Mouse (Mus musculus) liver, postnatal 0 days (tissue): Measurements from ENCODE around the gene Dap3. TPM values are rescaled to one million over a fixed set of nuclear protein-coding genes. Genes with fewer than 3 reads are reported as not detected.
A peak's percentile ranks its signal among the peaks of the same experiment; 100 is the strongest.

Source experiments
- ATAC-seq: fragments of 200-750 bp; cut with Nextera tagmentation; 2 replicates; pipeline ENCODE4 v1.8.0; 2017; ENCODE audit warnings: mild to moderate bottlenecking, moderate library complexity
- DNase-seq: peaks from one replicate; pipeline ENCODE4 v3.0.0-alpha.2; 2016
- H3K27ac ChIP-seq: fragments of 300-500 bp; sonication (generic); 2 replicates; pipeline ENCODE4 v1.5.1; 2014; ENCODE audit warnings: antibody characterized with exemption, moderate library complexity, mild to moderate bottlenecking, low read depth
- H3K27me3 ChIP-seq: fragments of 300-500 bp; sonication (generic); 2 replicates; pipeline ENCODE4 v1.6.1; 2014; ENCODE audit warnings: low read length, control low read depth, mixed read lengths; ENCODE audit not compliant: insufficient read depth
- H3K36me3 ChIP-seq: fragments of 300-500 bp; sonication (generic); replicated peaks from 2 replicates; pipeline ENCODE4 v1.6.1; 2014; ENCODE audit warnings: mild to moderate bottlenecking, control low read depth, low read length, moderate library complexity, mixed read lengths; ENCODE audit not compliant: insufficient read depth
- H3K4me1 ChIP-seq: fragments of 300-500 bp; sonication (generic); 2 replicates; pipeline ENCODE4 v1.6.1; 2014; ENCODE audit warnings: antibody characterized with exemption, mild to moderate bottlenecking, control low read depth; ENCODE audit not compliant: insufficient read depth
- H3K4me2 ChIP-seq: fragments of 300-500 bp; sonication (generic); 2 replicates; pipeline ENCODE4 v1.6.1; 2014; ENCODE audit warnings: low read depth, mild to moderate bottlenecking, low read length, moderate library complexity, mixed read lengths
- H3K4me3 ChIP-seq: fragments of 300-500 bp; sonication (generic); 2 replicates; pipeline ENCODE4 v1.5.1; 2014; ENCODE audit warnings: low read depth, low read length
- H3K9ac ChIP-seq: fragments of 300-500 bp; sonication (generic); replicated peaks from 2 replicates; pipeline ENCODE4 v1.6.1; 2014; ENCODE audit warnings: mild to moderate bottlenecking, moderate library complexity
- H3K9me3 ChIP-seq: fragments of 300-500 bp; sonication (generic); 2 replicates; pipeline ENCODE4 v1.6.1; 2016; ENCODE audit warnings: mild to moderate bottlenecking, control low read depth, low read length, mixed read lengths
- CTCF ChIP-seq: sonication (generic); IDR thresholded peaks from 2 replicates; pipeline ENCODE4 v1.5.1; 2016; ENCODE audit warnings: antibody characterized with exemption, low read depth
- EP300 ChIP-seq: IDR thresholded peaks from 2 replicates; pipeline ENCODE4 v1.6.1; 2016; ENCODE audit warnings: antibody characterized with exemption, low read depth, mild to moderate bottlenecking
- WGBS: fragments of 180-500 bp; shearing (Covaris S2); extraction: QIAGEN DNeasy Blood & Tissue Kit; methylation state at CpG from one replicate; pipeline ENCODE4 v1.1.7; 2014; ENCODE audit not compliant: insufficient replicate concordance; 5-methylcytosine and 5-hydroxymethylcytosine counted together
- polyA plus RNA-seq: library from polyadenylated mRNA; unstranded; fragments of >200 nt; fragmentation: Nextera tagmentation; extraction: Ambion mirVana; gene quantifications from 2 replicates; pipeline ENCODE4 v1.2.1, GENCODE M21; 2015

Gene Dap3
- polyA plus RNA-seq, 1 experiment from 2014 or later = 60.9 TPM

GRCm38 (mm10) chr3:88914384-88914810, 36.6 kb downstream of the Dap3 start:
- DNase-seq (no peak), ATAC-seq (peak; percentile 9; the same call in 1 of the 2 replicates)
- no peaks in the 10 kb centered on the region for H3K9me3 ChIP-seq
- peak overlapping the region; percentile 99 for H3K4me2 ChIP-seq
- TF ChIP-seq CTCF (no peak), EP300 (no peak)
- peaks cover 17% of the 10 kb centered on the region for H3K4me1 ChIP-seq
- 22% methylated on average over 8 of the region's 8 CpGs for WGBS
- H3K4me3 ChIP-seq = peak overlapping the region; percentile 79
- H3K36me3 ChIP-seq = peaks cover 11% of the 10 kb centered on the region
- H3K27ac ChIP-seq = peak overlapping the region; percentile 86
- H3K27me3 ChIP-seq = no peaks in the 10 kb centered on the region
- peak overlapping the region; percentile 76 for H3K9ac ChIP-seq

DNA sequence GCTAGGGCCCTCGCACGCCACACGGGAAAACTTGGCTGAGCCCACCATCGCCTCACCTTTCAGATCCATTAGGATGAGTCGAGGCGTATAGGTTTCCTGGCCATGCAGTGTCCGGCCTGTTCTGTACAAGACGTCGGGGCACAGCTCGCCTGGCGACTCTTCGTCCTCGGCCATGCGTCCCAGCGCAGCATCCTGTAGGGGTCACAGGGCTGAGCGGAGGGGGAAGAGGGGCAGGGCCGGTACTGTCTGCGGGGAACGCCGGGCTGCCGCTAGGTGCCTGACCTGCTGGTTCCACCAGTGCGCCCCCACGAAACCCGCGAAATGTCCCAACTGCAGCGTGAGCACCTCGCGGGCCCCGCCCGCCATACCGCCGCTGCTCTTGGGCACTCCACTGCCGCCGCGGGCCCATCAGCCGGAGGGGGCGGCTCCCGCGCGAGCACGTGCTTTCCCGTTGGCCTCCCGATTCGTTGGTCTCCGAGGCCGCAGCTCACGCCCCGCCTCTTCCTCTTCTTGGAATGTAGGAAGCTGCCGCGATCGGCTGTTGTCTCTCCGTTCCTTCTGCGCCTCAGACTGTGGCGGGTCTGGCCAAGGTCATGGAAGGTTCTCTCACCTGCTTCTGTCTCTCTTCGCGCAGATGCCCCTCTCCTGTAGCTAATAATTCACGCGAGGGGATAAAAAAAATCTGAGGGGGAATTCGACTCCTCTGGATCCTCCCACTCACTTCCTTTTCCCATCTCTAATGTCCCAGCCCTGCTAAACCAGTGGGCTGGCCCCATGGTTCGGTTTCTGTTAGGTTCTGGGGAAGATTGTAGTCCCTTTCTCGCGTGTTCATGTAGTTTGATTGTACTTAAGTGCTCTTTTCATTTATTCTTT, 37.2 kb downstream of the Dap3 start, which contains the start of gene Msto1:
TSS of gene Msto1 (minus strand) at position 489 of the 873 bp plus-strand sequence.
- no peaks in the 10 kb centered on the region for H3K27me3 ChIP-seq
- peaks cover 17% of the 10 kb centered on the region for H3K4me1 ChIP-seq
- TF ChIP-seq CTCF = peak; percentile 22; the same call in 1 of the 2 replicates
- no peak for TF ChIP-seq EP300
- peaks cover 16% of the 10 kb centered on the region for H3K36me3 ChIP-seq
- H3K9me3 ChIP-seq = no peaks in the 10 kb centered on the region
- peak within 1 kb of the TSS; percentile 76 for H3K9ac ChIP-seq
- DNase-seq = peak; percentile 95
- peak within 1 kb of the TSS; percentile 99 for H3K4me2 ChIP-seq
- peak; percentile 99 for ATAC-seq
- peak within 1 kb of the TSS; percentile 79 for H3K4me3 ChIP-seq
- H3K27ac ChIP-seq = peak within 1 kb of the TSS; percentile 86
- under 1% methylated on average over 61 of the region's 62 CpGs for WGBS

- H3K27ac ChIP-seq = no peak overlapping the region
- H3K9me3 ChIP-seq = no peaks in the 10 kb centered on the region
- peak overlapping the region; percentile 99; the same call in 1 of the 2 replicates for H3K4me2 ChIP-seq
- DNase-seq (no peak), ATAC-seq (no peak)
- no peaks in the 10 kb centered on the region for H3K27me3 ChIP-seq
- H3K9ac ChIP-seq = no peak overlapping the region
- no peak for TF ChIP-seq CTCF
- WGBS = 84% methylated on average over 7 of the region's 7 CpGs
- peaks cover 17% of the 10 kb centered on the region for H3K4me1 ChIP-seq
- peaks cover 27% of the 10 kb centered on the region for H3K36me3 ChIP-seq
- H3K4me3 ChIP-seq = no peak overlapping the region
Measured at GRCm38 (mm10) chr3:88912585-88912984, 38.4 kb downstream of the Dap3 start.

DNA sequence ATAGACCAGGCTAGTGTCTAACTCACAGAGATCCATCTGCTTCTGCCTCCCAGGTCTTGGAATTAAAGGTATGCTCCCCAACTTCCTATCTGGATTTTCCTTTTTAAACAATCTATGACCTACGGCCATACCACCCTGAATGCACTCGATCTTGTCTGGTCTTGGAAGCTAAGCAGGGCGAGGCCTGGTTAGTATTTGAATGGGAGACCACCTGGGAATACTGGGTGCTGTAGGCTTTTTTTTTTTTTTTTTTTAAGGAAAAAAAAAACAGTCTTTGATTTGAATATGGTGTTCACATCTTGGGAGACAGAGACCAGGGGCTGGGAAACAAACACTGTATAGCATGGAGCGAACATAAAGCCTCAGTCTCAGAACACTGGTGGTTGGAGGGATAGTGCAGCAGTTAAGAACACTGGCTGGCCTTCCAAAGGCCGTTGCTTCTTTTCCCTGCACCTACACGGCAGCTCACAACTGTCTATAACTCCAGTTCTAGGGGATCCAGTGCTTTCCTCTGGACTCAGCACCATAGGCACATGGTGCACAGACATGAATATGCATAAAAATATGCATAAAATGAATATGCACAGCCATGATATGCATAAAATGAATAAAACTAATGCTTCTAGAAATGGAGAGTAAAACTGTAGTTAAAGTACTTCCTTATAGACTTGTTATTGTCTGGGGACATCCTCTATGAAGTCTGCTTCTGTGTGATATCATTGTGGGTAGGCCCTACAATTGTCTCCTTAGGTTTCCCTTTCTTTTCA, 44.4 kb downstream of the Dap3 start:
- WGBS = 83% methylated on average over 6 of the region's 6 CpGs

GRCm38 (mm10) chr3:88905741-88906140, 45.2 kb downstream of the Dap3 start:
- 81% methylated on average over 2 of the region's 2 CpGs for WGBS
- H3K27me3 ChIP-seq = no peaks in the 10 kb centered on the region
- peaks cover 68% of the 10 kb centered on the region for H3K36me3 ChIP-seq
- no peak overlapping the region for H3K4me3 ChIP-seq
- H3K9me3 ChIP-seq = no peaks in the 10 kb centered on the region
- TF ChIP-seq CTCF (no peak), EP300 (no peak)
- ATAC-seq (no peak), DNase-seq (no peak)
- no peaks in the 10 kb centered on the region for H3K4me1 ChIP-seq
- H3K4me2 ChIP-seq = no peak overlapping the region
- no peak overlapping the region for H3K9ac ChIP-seq
- no peak overlapping the region for H3K27ac ChIP-seq

More for the DNA sequence above, 44.4 kb downstream of the Dap3 start:
- Histone ChIP-seq H3K27ac (no peak overlapping the region), H3K4me3 (no peak overlapping the region), H3K27me3 (no peaks in the 10 kb centered on the region), H3K9ac (no peak overlapping the region), H3K36me3 (peaks cover 69% of the 10 kb centered on the region), H3K9me3 (no peaks in the 10 kb centered on the region), H3K4me1 (no peaks in the 10 kb centered on the region), H3K4me2 (no peak overlapping the region)
- TF ChIP-seq EP300 = no peak
- TF ChIP-seq CTCF = no peak
- DNase-seq (no peak), ATAC-seq (no peak)

GRCm38 (mm10) chr3:88905209-88905608, 45.8 kb downstream of the Dap3 start:
- H3K27me3 ChIP-seq = no peaks in the 10 kb centered on the region
- peaks cover 67% of the 10 kb centered on the region for H3K36me3 ChIP-seq
- no peaks in the 10 kb centered on the region for H3K9me3 ChIP-seq
- WGBS = 81% methylated on average over 6 of the region's 6 CpGs
- H3K4me2 ChIP-seq = no peak overlapping the region
- H3K27ac ChIP-seq = no peak overlapping the region
- DNase-seq = no peak
- TF ChIP-seq CTCF (no peak), EP300 (no peak)
- no peak overlapping the region for H3K9ac ChIP-seq
- H3K4me3 ChIP-seq = no peak overlapping the region
- H3K4me1 ChIP-seq = no peaks in the 10 kb centered on the region
- ATAC-seq = no peak
